Mouse (Mus musculus) CH12.LX (cell line): ENCODE data around the gene Neurog1.

Experiments used
- BHLHE40 ChIP-seq: IDR thresholded peaks from 2 replicates; pipeline ENCODE4 v1.6.1; 2011; ENCODE audit warnings: mild to moderate bottlenecking, low read depth, low read length, improper control_type of control experiment
- CTCF ChIP-seq, 2 experiments: IDR thresholded peaks in 1 of 2; conservative IDR thresholded peaks in 1 of 2; 2 replicates each; pipeline ENCODE4 v1.5.1; 2011 to 2012; ENCODE audit warnings: low read depth in 2 of 2, low read length in 2 of 2, improper control_type of control experiment in 1 of 2, inconsistent platforms in 1 of 2, mild to moderate bottlenecking in 1 of 2, moderate library complexity in 1 of 2
- HCFC1 ChIP-seq: IDR thresholded peaks from 2 replicates; pipeline ENCODE4 v1.6.1; 2012; ENCODE audit warnings: low read depth, mild to moderate bottlenecking, inconsistent platforms, low read length, improper control_type of control experiment
- MAFK ChIP-seq: IDR thresholded peaks from 2 replicates; pipeline ENCODE4 v1.6.1; 2011; ENCODE audit warnings: low read length, improper control_type of control experiment; ENCODE audit not compliant: insufficient replicate concordance
- MAX ChIP-seq: IDR thresholded peaks from 2 replicates; pipeline ENCODE4 v1.6.1; 2011; ENCODE audit warnings: low read length, improper control_type of control experiment
- MAZ ChIP-seq: IDR thresholded peaks from 2 replicates; pipeline ENCODE4 v1.6.1; 2012; ENCODE audit warnings: low read depth, mild to moderate bottlenecking, inconsistent platforms, low read length, improper control_type of control experiment, moderate library complexity
- NELFE ChIP-seq: IDR thresholded peaks from 2 replicates; pipeline ENCODE4 v1.6.1; 2011; ENCODE audit warnings: low read depth, low read length, improper control_type of control experiment
- POLR2A ChIP-seq: IDR thresholded peaks from 2 replicates; pipeline ENCODE4 v1.6.1; 2011; ENCODE audit warnings: low read depth, mild to moderate bottlenecking, improper control_type of control experiment, low read length
- SIN3A ChIP-seq: IDR thresholded peaks from 2 replicates; pipeline ENCODE4 v1.6.1; 2012; ENCODE audit warnings: low read length, improper control_type of control experiment, inconsistent platforms
- ZMIZ1 ChIP-seq: IDR thresholded peaks from 2 replicates; pipeline ENCODE4 v1.6.1; 2012; ENCODE audit warnings: low read depth, mild to moderate bottlenecking, inconsistent platforms, low read length, improper control_type of control experiment
- ZNF384 ChIP-seq: IDR thresholded peaks from 2 replicates; pipeline ENCODE4 v1.6.1; 2012; ENCODE audit warnings: low read depth, low read length, improper control_type of control experiment, inconsistent platforms

- TF ChIP-seq SIN3A (no peak), CTCF (conservative IDR thresholded peaks at IDR 0.05 in 1 of 2, IDR thresholded peaks at IDR 0.05 in 1 of 2; ENCODE audit: low read depth in 2 of 2, low read length in 2 of 2) (no peak), ZMIZ1 (no peak), NELFE (no peak), POLR2A (no peak), BHLHE40 (no peak), MAFK (no peak), MAZ (no peak), ZNF384 (no peak), HCFC1 (no peak), MAX (no peak)
Measured at GRCm38 (mm10) chr13:56208225-56209066, 43.5 kb downstream of the Neurog1 start.
